Mouse (Mus musculus) T-cell, adult 2 months (primary cell): ENCODE results near the gene Cbfa2t3.

ENCODE experiments used
- DNase-seq: peaks from one replicate; pipeline ENCODE4 v3.0.0; 2022; ENCODE audit warnings: low spot score

The Cbfa2t3 gene

DNA sequence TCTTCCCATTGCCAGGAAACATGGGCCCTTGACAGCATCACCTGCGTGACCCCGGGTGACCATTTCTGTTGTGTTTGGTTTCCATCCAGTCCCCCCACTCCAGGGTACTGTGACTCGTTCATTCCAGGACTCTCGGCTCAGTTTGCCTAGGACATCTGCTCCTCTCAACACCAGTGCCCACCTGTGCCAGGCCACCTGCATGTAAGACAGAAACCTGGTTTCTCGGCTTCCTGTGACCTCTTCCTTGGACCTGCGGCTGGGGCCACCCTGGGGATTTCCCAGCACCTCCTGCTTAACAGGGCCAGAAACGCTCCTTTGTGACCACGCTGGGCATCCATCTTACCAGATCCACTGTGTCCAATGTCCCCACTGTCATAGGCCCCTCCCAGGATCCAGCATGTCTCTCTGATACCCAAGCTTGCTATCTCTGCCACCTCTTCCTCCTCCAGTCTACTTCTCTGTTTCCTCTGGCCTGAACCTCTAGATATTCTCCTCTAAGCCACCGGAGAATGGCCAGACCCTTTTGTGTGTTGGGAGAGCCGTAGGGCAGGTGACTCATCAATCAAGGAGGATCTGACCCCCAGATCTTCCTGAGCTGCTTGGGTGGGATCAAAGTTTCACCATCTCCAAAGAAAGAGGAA lies 19.1 kb upstream of the Cbfa2t3 start:
- DNase-seq, result no peak

DNA sequence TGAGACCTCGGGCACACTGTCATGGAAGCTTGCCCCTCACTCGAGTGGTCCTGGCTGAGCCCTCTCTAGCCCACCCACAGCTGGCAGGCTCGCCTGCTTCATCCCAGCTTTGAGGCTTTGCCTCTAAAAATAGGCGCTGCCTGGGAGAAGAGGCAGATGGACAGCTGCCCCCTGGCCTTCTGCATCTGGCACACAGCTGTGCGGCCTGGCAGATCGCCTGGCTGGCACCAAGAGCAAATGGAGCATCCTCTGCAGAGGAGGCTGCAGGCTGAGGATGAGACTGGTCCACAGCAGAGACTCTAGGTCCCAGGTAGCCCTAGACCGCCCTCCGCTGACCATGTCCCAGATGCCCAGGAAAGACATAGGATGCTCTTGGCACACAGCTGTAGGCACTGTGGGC lies 17.7 kb upstream of the Cbfa2t3 start:
- no peak for DNase-seq

DNA sequence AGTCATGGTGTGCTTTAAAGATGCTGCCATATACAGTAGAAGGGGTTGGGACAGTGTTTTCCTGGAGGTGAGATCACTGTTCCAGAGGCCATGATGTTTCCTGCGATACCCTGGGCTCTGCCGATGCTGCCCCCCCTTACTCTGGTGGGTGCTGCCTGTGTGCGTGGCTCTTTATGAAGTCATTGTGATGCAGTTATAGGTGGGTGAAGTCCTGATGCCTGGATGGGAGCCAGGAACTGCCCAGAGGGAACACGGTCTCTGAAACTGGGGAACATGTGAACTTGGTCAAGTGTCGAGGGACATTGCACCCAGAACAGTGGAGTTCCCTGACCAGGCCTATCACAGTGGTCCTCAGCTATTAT lies 14.2 kb upstream of the Cbfa2t3 start:
- no peak for DNase-seq

DNA sequence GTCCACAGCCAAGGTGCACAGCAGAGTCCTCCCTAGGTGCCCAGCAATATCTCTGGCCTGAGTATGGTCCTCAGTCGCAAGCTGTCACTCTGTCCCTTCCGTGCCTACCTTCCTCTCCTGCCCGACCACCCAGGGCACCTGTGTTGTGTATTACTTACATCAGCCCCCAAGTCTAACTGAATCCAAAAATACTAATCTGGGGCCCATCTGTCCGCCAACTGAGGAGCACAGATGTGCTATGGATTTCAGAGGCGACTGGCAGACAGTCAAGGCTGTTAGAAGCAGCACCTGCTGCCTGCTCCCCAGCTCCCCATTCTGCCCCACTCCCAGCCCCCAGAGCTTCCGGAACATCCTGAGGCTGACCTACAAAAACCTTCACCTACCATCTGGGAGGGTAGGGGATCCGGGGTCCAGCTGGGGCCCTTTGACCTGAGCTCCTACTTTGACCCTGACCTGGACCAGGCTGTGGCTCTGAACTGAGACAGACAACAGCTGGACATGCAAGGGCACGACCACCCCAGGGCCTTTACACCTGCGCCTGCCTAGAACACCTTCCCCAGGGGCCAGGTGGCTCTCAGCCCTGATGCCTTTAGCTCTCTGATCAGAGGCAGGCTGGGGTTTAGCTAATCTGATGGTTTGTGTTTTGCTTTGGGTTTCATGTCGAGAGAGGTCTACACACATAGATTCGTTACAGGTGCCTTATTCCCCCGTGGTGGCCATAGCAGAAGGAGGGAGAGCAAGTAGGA lies 13.7 kb upstream of the Cbfa2t3 start:
- DNase-seq, result no peak

DNA sequence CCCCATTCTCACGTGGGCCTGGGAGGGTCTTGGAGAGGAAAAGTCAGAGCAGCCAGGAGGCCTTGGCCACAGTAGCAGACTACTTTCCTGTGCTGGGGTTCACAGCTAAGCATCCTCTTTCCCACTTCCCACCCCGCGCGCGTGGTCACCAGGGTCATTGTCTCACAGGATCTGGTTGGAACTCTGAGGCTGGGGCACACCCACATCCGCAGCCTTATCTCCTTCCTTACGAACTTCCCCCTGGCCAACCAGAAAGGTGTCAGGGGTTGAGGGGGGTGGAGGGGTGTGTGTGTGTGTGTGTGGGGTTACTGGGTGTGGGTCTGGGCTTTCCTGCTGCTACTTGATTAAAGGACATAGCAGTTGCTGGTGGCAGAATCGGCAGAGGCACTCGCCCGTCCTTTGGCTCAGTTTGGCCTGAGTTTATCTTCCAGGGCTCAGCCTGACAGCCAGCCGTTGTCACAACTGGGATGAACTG lies 13.0 kb upstream of the Cbfa2t3 start:
- no peak for DNase-seq

DNA sequence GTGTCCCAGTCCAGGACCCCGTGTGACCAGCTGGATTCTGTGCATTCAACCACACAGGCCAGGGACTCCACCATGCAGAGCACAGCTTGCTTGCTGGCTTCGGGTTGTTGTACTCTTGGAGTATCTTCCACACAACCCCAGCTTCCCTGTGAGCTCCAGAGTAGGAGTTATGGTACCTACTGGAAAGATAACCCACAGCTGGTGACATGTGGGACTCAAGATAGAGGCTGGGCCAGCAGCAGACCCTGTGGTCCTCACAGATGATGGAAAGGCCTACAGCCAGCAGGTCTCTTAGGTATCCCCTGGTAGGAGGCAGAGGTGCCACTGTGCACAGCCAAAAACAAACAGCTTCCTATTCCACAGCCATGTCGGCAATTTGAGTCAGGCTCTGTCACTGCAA lies 12.6 kb upstream of the Cbfa2t3 start:
- DNase-seq, result no peak

DNA sequence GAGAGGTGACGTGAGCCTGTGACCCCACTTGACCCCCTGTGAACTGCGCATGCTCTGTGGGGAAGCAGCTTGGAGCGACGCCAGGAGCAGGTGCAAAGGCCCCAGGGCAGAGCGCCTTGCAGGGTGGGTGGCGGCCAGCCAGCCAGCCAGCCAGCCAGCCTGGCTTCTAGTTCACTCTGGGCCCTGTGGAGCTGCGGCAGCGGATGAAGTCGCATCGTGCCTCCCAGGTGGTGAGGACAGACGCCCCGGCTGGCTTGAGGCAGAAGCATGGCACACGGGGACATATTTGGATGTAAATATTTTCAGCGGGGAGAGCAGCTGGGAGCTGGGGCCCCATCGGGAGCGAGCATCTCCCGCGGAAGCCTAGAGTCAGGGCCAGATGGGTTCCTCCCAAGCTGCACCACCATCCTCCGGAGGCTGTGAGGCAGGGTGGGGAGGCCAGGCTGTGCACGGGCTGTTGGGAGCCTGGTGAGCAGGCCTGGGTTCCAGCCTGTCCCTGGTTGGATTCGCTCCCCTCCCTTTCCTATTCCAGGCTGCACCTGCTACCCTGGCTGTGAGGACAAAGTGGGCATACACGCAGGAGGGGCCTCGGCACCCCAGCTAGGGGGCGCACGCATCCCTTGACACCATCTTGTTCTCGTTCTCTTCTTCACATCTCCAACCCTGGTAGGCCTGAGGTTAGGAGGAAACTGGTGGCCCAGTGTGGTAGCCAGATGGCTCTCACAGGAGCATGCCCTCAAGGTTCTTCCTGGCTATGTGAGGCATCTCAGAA lies 10.6 kb upstream of the Cbfa2t3 start:
- no peak for DNase-seq

DNA sequence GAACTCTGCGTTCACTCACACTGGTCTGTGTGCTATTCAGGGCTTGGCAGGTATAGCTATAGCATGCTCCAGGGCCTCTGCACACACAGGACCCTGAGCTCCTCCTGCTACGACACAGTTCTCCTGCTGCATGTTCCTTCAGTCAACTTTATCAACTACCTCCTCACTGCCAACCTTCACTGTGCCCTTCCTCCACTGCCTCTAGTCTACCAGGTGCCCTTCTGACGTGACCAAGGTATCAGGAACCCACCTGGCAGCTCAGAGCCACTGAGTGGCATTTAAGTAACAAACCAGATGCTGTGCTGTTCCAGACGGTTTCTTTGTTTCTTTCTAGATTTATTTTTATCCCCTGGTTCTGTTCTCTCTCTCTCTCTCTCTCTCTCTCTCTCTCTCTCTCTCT lies 8.3 kb upstream of the Cbfa2t3 start:
- DNase-seq, result no peak

DNA sequence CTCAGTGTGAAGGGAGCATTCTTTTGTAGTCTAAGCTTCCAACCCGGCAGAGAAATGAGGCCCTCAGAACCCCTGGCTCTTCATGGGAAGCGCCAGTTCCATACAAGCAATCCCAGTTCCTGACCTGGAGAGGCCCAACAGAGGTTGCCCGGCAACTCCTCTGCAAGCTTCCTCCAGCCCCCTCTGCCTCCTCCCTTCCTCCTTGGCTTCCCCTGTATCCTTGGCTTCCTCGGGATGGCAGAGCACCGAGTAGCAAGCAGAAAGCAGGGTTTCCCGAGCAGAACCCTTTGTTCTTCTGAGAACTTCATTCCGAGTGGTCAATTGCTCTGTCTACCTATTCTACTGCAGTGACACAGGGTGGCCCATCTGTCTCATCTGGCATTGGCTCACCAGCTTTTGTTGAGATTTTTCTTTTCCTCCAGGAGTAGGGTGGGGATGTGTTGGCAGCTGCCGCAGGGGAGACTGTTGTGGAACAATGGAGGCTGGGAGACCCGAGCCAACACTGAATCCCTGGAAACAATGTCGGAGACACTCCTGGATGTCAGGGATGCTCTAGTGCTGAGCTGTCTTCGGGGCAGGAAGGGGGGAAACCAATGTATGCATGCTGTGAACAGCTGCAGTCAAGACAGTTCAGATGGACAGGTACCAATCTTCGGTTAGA lies 7.1 kb upstream of the Cbfa2t3 start:
- DNase-seq, result no peak

DNA sequence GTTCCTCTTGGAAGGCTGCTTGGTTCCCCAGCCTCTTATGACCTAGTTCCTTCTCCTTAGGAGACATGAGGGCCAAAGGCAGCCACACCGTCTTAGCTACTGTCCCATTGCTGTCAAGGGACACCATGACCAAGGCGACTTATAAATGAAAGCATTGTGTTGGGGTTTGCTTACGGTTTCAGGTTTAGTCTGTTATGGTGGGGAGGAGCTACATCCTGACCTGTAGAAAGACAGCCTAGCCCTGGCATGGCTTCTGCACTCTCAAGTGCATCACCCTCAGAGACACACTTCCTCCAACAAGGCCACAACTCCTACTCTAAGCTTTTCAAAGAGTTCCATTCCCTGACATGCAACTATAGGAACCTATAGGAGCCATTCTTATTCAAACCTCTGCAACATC lies 5.7 kb upstream of the Cbfa2t3 start:
- DNase-seq, result no peak

DNA sequence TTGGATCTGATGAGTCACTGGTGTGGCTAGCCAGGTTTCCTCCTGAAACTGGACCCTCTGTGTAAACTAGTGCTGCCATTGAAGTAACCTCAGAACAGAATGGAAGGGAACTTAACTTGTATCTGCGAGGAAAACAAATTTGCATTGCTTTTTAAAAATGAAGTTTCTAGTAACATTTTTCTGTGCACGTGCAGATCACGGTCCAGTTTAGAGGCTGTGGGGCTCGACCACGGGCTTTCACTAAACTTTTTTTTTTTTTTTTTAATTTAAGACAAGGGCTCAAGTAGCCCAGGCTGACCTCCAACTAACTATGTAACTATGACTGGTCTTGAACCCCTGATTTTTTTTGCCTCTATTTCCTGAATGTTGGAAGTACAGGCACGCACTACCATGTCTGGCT lies 4.0 kb upstream of the Cbfa2t3 start:
- DNase-seq, result no peak

DNA sequence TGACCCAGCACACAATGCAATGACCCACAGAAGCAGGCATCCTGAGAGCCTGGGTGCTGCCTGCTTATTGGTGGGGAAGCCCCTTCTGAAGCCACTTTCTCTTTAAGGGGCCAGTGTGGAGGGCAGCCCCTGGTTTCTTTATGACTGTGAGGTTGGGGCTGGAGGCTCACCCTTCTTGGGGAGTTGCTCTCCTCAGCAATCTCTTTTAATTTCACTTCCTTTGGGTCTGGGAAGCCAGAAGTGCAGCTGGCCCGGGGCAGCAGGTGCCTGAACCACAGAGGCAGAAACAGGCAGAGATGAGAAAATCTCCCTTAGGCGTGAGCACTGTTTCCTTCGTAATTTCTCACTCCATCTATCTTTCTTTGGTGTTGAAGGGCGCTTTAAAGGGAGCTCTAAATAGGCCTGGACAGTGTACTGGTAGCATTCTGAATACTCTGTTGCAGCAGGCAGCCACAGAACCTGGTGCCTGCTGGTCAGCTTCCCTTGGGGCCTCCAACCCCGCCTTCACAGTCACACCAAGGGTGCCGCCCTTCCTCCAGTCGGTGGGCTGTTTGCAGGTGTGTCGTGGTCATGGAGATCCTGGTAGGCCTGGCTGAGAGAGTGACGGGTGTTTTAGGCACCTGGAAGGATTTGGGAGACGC lies 3.5 kb upstream of the Cbfa2t3 start:
- DNase-seq, result no peak

DNA sequence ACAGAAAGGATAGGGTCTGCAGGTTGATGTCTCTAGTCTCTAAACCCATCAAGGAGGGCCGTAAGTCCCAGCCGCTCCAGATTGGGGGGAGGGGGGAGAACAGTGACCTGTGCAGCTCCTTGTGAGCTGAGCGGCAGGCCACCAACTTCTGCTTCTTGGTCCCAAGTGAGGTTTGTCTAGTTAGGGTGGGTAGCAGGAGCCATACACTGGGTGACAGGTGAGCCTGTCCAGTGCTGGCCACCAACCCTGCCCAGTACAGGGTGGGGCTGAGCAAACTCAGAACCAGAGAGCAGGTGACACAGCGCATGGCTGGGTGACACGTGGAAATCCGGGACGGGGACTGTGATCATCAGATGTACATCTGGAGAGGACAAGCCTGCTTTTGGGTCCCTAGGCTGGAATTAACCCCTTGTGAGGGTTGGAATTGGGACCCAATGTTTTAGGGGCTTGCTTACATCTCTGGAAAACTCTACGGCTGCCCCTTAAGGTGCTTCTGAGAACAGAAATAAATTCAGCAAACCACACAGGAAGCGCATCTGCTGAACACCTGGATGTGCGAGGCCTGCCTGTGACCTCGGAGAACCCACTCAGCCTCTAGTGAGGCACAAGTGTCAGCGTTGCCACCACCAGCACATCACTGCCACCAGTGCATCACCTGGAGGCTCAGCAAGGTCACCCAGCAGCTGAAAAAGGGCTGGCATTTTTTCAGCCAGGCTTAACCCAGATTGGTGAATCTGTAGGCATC lies 2.7 kb upstream of the Cbfa2t3 start:
- peak; percentile 44 for DNase-seq

DNA sequence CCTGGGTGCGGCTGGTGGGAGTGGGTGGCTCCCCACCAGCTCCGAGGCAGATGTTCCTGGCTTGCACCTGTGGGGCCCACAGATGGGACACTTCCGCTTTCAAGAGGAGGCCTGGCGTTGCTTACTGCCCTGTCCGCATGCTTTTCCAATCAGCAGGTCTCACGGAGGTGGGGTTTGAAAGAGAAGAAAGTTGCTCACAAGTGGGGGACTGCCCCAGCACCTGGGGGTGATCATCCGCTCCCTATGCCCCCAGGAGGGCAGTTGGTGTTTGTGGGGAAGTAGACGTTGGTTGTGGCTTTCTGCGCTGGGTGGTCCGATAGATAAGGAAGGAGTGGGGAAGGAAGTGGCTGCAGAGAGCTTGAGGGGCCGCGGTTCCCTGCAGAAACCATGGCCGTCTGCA lies 1.7 kb upstream of the Cbfa2t3 start:
- no peak for DNase-seq

DNA sequence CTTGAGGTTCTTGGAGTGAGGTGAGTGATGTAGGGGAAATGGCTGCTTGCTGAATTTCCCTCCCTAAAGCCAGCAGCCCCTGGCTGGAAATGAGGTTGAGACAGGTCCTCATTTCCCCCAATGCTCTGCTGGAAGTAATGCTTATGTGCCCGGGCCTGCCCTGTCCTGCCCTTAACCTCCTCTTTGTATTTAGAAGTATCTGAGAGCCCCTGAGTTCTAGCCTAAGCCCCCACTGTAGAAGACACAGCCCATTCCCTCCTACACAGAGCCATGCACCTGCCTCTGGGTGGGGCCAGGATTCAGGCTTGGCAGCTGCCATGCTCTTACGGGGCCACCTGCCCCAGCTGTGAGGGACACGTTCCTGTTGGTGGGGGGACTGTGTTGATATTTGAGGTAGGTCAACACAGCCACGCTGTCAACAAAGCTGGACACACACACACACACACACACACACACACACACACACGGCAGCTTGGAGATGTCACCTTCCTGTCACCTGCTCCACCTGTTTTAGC lies 598 bp downstream of the Cbfa2t3 start:
- DNase-seq, result no peak

DNA sequence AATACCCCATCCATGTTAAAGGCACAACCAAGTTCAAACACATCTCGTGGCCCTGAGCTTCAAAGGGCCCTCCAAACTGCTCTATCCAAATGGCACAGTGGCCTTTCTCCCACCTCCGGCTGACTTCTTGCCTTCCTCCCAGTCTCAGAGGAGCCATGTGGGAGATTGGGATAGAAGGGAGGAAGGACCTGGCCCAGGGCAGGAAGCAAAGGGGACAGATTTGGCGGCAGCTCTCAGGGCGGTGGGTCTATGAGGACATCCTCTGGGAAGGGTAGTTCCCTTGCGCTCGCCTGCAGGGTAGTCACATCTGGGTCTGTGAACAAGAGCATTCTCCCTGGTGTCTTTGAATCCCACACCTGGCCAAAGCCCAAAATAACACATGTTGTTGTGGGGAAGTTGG lies 1.3 kb downstream of the Cbfa2t3 start:
- DNase-seq, result no peak

DNA sequence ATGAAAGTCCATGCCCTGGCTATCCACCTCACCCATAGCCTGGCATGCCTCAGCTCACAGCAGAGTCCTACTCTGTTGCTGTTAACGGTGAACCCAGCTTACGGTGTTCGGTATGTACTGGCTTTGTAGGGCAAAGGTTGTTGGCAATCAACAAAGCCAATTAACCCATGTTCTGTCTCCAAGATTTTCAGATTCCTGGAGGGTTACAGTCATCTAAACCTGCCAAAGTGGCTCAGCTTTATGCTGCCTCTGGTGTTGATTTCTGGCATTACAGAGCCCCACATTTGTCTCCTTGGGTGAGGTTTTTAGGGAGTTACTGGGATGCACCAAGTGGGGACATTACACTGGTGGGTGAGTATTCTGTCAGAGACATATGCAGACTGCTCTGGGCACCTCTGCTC lies 1.7 kb downstream of the Cbfa2t3 start:
- no peak for DNase-seq

DNA sequence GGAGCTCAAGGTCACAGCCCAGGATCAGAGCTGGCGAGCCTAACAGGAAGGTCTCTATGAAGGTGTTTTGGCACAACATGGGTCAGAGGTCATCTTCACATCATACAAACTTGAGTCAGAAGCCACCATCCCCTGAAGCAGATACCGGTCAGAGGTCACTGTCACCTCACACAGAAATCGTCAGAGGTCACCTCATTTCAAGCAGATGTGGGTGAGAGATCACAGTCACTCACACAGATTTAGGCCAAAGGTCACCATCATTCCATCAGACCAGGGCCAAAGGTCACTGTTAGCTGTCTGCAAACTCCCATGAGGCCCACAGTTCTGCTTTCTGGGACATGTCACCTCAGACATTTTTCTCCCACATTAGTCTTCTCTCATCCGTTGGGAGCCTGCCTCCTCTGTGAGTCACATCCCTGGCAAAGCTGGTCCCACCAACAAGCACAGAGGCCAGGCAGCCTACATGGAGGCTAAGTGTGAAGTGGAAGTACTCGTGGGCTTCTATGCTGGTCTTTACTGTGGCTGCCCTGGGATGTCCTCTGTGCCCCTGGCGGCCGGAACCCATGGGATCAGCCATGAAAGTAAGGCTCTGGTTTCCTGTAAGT lies 3.4 kb downstream of the Cbfa2t3 start:
- DNase-seq, result no peak

DNA sequence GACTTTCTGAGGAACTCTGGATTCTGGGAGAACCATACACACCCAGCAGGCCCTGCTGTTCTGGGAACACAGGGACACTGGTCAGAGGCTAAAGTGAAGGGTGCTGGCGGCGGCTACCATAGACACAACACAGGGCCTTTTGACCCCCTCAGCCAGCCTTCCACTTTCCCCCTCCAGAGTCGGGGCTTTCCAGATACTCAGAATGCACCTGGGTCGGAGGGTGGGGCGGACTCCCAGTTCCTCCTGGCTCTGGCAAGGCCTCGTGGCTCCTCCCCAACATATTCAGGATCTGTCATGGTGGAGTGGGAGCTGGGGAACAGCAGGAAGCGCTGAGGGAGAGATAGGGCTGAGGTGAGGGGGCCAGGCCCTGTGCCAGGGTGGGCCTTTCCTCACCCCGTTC lies 6.8 kb downstream of the Cbfa2t3 start:
- no peak for DNase-seq

DNA sequence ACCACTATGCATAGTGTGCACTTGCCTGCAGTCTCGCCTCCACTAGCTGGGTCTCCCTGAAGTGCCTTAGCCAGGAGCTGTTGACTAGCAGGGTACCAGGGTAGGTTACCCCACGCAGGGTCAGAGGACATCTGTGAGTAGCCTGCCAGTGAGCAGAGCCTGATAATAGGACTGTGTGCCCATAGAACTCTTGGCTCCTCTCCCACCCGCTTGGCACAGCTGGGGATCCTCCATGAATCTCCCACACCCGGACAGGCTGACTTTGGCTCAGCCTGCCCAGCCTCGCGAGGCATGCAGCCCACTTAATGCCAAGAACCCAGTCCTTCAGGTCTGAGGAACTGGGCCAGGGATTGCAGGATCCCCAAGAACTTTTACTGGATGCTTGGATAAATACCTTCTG lies 7.9 kb downstream of the Cbfa2t3 start:
- DNase-seq, result no peak

DNA sequence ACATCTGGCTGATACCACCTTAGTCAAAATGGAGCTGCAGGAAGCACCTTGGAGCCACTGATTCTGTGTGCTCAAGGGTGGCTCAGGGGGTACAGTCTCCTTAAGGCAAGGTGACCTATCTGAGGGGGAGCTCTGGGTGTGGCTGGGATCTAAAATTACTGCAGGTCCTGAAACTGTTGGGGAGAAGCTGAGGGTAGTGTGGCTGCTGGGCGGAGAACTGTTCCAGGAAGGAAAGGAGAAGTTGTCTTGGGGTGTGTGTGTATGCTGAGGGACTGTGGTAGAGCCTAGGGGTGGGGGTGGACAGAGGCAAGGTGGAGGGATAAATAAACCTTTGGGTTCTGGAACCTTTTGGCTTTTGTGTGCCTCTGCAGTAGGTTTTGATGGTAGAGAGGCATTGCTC lies 9.6 kb downstream of the Cbfa2t3 start:
- DNase-seq, result no peak
